In the genomic region with DNA sequence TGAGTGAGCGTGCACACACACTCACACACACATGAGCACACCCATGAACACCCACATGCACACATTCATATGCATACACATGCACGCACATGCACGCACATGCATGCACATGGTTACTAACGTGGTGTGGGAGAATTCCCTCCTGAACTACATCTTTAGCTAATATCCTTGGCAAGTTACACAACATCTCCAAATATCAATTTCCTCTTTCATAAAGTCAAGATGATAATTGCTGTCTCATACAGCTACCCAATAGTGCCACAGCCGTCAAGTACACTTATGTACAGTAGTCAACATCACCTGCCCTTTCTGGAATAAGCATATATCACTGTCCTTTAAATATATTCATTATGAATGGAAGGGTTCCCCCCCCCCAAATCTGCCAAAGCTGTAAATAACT, we compare ENCODE assay signal across 21 mouse cellular contexts.
DNase-seq lines count a peak whose midpoint lies in the region; ATAC-seq lines count a peak whose summit lies in the region.
"Had no signal": no experiment of that assay in that cellular context is flagged by ENCODE, and none has a peak within 500 bp of the region (broad histone marks: within the 10 kb centered on the region; RNA-seq: fewer than 3 reads in every experiment).

No protein-coding gene starts in this region.

- H3K27ac ChIP-seq in embryonic facial prominence, embryonic 12.5 days: no peak overlapping the region
- no peak overlapping the region for H3K27ac ChIP-seq in embryonic facial prominence, embryonic 10.5 days (replicated peaks)
- no peak overlapping the region; the same call in 1 of the 2 replicates for H3K27ac ChIP-seq in midbrain, embryonic 15.5 days
- no peak overlapping the region for H3K27ac ChIP-seq in midbrain, embryonic 11.5 days (ENCODE audit: low read depth, low read length)
- H3K27ac ChIP-seq: heart, adult 2 months; heart, embryonic 15.5 days; hindbrain, embryonic 10.5 days; hindbrain, embryonic 14.5 days had no signal

- H3K9ac ChIP-seq in embryonic facial prominence, embryonic 12.5 days: no peak overlapping the region
- no peak overlapping the region for H3K9ac ChIP-seq in midbrain, embryonic 15.5 days
- H3K9ac ChIP-seq in midbrain, embryonic 11.5 days (ENCODE audit: low read length): no peak overlapping the region
- H3K9ac ChIP-seq: heart, embryonic 15.5 days; hindbrain, embryonic 14.5 days had no signal

- H3K9me3 ChIP-seq in embryonic facial prominence, embryonic 12.5 days: no peaks in the 10 kb centered on the region
- H3K9me3 ChIP-seq in embryonic facial prominence, embryonic 10.5 days: no peaks in the 10 kb centered on the region
- no peaks in the 10 kb centered on the region for H3K9me3 ChIP-seq in midbrain, embryonic 15.5 days
- no peaks in the 10 kb centered on the region for H3K9me3 ChIP-seq in midbrain, embryonic 11.5 days (ENCODE audit: control insufficient read depth, low read length)
- H3K9me3 ChIP-seq: heart, embryonic 15.5 days; hindbrain, embryonic 10.5 days had no signal

- 90% methylated on average over 5 of the region's 5 CpGs for WGBS in embryonic facial prominence, embryonic 12.5 days
- WGBS in embryonic facial prominence, embryonic 10.5 days: 91% methylated on average over 5 of the region's 5 CpGs
- 80% methylated on average over 5 of the region's 5 CpGs for WGBS in midbrain, embryonic 15.5 days
- 82% methylated on average over 5 of the region's 5 CpGs for whole genome bisulfite sequencing in midbrain, embryonic 11.5 days

- no peak for DNase-seq in embryonic facial prominence, embryonic 10.5 days (ENCODE audit: low spot score)
- DNase-seq in midbrain, embryonic 11.5 days (ENCODE audit: low spot score, missing footprints): no peak
- no peak for DNase-seq in left cerebral cortex, postnatal 4 days
- no peak for DNase-seq in kidney, postnatal 10 days
- DNase-seq: adrenal gland, adult 8-10 months; adrenal gland, postnatal 36 days; B cell, adult 2 months; cerebellum, adult 2 months; cerebellum, postnatal 10 days; gastrocnemius, postnatal 36 days; heart, adult 2 months had no signal

- no peak overlapping the region for H3K4me3 ChIP-seq in embryonic facial prominence, embryonic 12.5 days
- no peak overlapping the region for H3K4me3 ChIP-seq in embryonic facial prominence, embryonic 10.5 days
- no peak overlapping the region for H3K4me3 ChIP-seq in midbrain, embryonic 15.5 days
- no peak overlapping the region for H3K4me3 ChIP-seq in midbrain, embryonic 11.5 days (ENCODE audit: low read depth, low read length)
- H3K4me3 ChIP-seq: heart, adult 2 months; heart, embryonic 15.5 days; hindbrain, embryonic 10.5 days had no signal

- no peak for ATAC-seq in embryonic facial prominence, embryonic 12.5 days (ENCODE audit: insufficient number of reproducible peaks, insufficient read depth, low FRiP score, low TSS enrichment)
- no peak for ATAC-seq in midbrain, embryonic 15.5 days (replicated peaks)
- no peak for ATAC-seq in midbrain, embryonic 11.5 days (ENCODE audit: low FRiP score)
- ATAC-seq in megakaryocyte progenitor cell, adult 5-6 weeks (replicated peaks; ENCODE audit: poor library complexity): peak; percentile 67
- ATAC-seq: CD4-positive, CD25-positive, alpha-beta regulatory T cell, adult 4 months; forebrain, embryonic 14.5 days had no signal

- H3K36me3 ChIP-seq in embryonic facial prominence, embryonic 12.5 days: no peaks in the 10 kb centered on the region
- H3K36me3 ChIP-seq in embryonic facial prominence, embryonic 10.5 days (replicated peaks): no peaks in the 10 kb centered on the region
- no peaks in the 10 kb centered on the region for H3K36me3 ChIP-seq in midbrain, embryonic 15.5 days (replicated peaks)
- H3K36me3 ChIP-seq in midbrain, embryonic 11.5 days (ENCODE audit: control insufficient read depth, insufficient read depth, low read length): no peaks in the 10 kb centered on the region
- H3K36me3 ChIP-seq: G1E; heart, embryonic 15.5 days; hindbrain, embryonic 10.5 days had no signal

- intact Hi-C loops in left cerebral cortex, postnatal 4 days (cut with DNase I): no loop called here

- peaks cover 36% of the 10 kb centered on the region for H3K4me1 ChIP-seq in embryonic facial prominence, embryonic 12.5 days
- peaks cover 66% of the 10 kb centered on the region for H3K4me1 ChIP-seq in embryonic facial prominence, embryonic 10.5 days
- H3K4me1 ChIP-seq in midbrain, embryonic 15.5 days: peaks cover 34% of the 10 kb centered on the region
- peaks cover 24% of the 10 kb centered on the region for H3K4me1 ChIP-seq in midbrain, embryonic 11.5 days (ENCODE audit: control insufficient read depth, insufficient read depth, low read length)

- H3K4me2 ChIP-seq in embryonic facial prominence, embryonic 12.5 days (replicated peaks): 0 out of 2 replicates have a peak overlapping the region, but pooled peaks have one; percentile 38
- H3K4me2 ChIP-seq in midbrain, embryonic 15.5 days: peak overlapping the region; percentile 38
- no peak overlapping the region for H3K4me2 ChIP-seq in midbrain, embryonic 11.5 days
- H3K4me2 ChIP-seq: heart, embryonic 11.5 days; heart, embryonic 15.5 days had no signal

- H3K27me3 ChIP-seq in embryonic facial prominence, embryonic 12.5 days: no peaks in the 10 kb centered on the region
- H3K27me3 ChIP-seq in embryonic facial prominence, embryonic 10.5 days (replicated peaks; ENCODE audit: low read depth, poor library complexity, severe bottlenecking): no peaks in the 10 kb centered on the region
- H3K27me3 ChIP-seq in midbrain, embryonic 15.5 days (replicated peaks): no peaks in the 10 kb centered on the region
- no peaks in the 10 kb centered on the region for H3K27me3 ChIP-seq in midbrain, embryonic 11.5 days (ENCODE audit: control insufficient read depth, insufficient read depth, low read length)
- H3K27me3 ChIP-seq: heart, embryonic 15.5 days had no signal
